Mouse (Mus musculus) mouse embryonic stem cell (cell line): ENCODE data around the gene Ifrd2.
"Not testable (repeated sequence)": the region's sequence is repeated elsewhere in the genome, so short reads cannot be mapped to it uniquely, and the experiment has no call there.

Source experiments
- in situ Hi-C, 2 experiments: fragments of 300-500 bp; cut with MboI; formaldehyde crosslinking; loops; 1 replicate in 1 of 2; 3 replicates in 1 of 2; pipeline ENCODE4 v1.14.3; 2019 to 2020; ENCODE audit warnings: low sequenced_read_pairs in 2 of 2, low pct_unique_long_range_greater_than_20kb in 1 of 2, mixed read lengths in 1 of 2; ENCODE audit not compliant: unreplicated experiment in 1 of 2

Gene Ifrd2

GRCm38 (mm10) chr9:107570016-107570415 lies 17.4 kb upstream of the Ifrd2 start:
- in situ Hi-C loops: no loop called here

DNA sequence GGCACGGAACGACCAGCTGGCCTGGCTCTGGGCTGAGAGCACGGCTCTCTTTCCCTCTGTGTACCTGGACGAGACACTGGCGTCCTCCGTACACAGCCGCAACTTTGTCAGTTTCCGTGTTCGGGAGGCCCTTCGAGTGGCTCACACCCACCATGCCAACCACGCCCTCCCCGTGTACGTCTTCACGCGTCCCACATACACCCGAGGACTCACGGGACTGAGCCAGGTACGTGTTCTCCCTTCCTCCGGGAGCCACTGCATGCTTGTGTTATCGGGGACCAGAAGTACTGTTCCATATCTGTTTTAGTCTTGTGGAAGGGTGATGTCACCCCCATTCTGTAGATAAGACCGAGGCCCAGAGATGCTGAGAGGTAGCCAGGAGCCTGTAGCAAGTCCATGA lies 16.6 kb upstream of the Ifrd2 start:
- in situ Hi-C loops: no loop called here

DNA sequence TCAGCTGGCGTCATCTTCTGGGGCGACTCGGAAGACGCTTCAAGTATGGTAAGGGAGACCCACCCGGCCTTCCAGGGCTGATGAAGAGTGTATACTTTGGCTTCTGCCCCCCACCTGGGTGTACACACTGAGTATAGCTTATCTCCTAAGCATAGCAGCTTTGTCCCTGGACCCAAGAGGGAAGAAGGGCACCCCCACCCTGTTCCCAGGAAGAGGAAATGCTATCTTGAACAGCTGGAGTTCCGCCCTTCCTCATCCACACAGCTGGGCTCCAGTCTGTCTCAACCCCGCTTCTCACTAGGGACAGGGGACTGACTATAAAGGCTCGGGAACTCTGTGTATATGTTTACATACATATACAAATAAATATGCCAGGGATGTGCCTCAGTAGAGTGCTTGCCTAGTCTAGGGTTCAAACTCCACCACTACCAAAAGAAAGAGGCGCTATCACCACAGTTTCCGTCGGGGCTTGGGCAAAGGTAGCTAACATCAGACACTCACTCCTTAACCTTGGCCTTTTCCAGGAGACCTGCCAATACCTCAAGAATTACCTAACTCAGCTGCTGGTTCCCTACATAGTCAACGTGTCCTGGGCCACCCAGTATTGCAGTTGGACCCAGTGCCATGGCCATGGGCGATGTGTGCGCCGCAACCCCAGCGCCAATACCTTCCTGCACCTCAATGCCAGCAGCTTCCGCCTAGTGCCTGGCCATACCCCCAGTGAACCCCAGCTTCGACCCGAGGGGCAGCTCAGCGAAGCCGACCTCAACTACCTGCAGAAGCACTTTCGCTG lies 15.7 kb upstream of the Ifrd2 start:
- in situ Hi-C loops: no loop called here

GRCm38 (mm10) chr9:107572327-107572662 lies 15.1 kb upstream of the Ifrd2 start:
- in situ Hi-C loops: no loop called here

DNA sequence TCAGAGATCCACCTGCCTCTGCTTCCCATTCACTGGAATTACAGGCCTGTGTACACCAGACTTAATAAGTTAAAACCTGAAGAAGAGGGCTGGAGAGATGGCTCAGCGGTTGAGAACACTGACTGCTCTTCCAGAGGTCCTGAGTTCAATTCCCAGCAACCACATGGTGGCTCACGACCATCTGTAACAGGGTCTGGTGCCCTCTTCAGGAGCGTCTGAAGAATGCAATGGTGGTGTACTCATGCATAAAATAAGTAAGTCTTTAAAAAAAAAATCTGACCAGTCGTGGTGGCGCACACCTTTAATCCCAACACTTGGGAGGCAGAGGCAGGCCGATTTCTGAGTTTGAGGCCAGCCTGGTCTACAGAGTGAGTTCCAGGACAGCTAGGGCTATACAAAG lies 13.7 kb upstream of the Ifrd2 start:
- in situ Hi-C loops: not testable (repeated sequence)

- in situ Hi-C loops: no loop called here
Measured at GRCm38 (mm10) chr9:107575579-107576356, 11.7 kb upstream of the Ifrd2 start.

DNA sequence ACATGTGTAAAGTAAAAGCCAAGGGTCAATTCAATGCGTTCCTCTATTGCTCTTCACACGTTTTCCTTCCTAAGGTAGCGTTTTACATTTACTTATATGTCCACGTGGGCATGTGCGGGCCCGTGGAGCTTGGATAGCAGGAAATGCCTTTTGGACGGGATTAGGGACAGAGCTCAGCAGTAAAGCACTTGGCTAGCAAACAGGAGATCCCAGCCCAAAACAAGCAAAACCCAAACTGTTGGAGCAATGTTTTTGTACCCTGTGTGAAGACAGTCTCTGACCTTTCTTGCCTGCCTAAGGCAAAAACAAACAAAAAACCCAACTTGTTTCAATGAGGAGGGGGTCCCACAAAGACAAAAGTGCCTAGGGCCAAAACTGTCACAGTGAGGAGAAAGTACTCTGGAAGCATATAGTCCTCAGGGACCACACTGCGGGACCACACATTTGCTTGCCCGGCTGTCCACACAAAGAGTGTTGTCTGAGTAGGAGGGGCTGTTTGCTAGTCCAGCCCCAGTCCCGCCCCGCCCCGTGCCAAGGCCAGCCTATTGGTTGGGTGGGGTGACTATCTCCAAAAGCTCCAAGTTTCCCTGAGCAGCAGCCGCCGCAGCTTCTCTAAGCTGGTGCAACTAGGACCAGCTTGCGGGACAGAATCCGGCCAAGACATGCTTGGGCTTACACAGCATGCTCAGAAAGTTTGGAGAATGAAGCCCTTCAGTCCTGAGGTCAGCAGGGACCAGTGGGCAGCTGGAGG lies 10.9 kb upstream of the Ifrd2 start, which contains the start of gene Hyal1:
Gene Hyal1 (plus strand): TSS at position 571 of the 751 bp plus-strand sequence.
- in situ Hi-C loops: no loop called here

GRCm38 (mm10) chr9:107577871-107578270 lies 9.6 kb upstream of the Ifrd2 start:
- in situ Hi-C loops: no loop called here

- in situ Hi-C loops: no loop called here
Measured at GRCm38 (mm10) chr9:107578587-107578986, 8.9 kb upstream of the Ifrd2 start, which contains the start of gene Naa80. Naa80 (plus strand) TSS chr9:107578887.

DNA sequence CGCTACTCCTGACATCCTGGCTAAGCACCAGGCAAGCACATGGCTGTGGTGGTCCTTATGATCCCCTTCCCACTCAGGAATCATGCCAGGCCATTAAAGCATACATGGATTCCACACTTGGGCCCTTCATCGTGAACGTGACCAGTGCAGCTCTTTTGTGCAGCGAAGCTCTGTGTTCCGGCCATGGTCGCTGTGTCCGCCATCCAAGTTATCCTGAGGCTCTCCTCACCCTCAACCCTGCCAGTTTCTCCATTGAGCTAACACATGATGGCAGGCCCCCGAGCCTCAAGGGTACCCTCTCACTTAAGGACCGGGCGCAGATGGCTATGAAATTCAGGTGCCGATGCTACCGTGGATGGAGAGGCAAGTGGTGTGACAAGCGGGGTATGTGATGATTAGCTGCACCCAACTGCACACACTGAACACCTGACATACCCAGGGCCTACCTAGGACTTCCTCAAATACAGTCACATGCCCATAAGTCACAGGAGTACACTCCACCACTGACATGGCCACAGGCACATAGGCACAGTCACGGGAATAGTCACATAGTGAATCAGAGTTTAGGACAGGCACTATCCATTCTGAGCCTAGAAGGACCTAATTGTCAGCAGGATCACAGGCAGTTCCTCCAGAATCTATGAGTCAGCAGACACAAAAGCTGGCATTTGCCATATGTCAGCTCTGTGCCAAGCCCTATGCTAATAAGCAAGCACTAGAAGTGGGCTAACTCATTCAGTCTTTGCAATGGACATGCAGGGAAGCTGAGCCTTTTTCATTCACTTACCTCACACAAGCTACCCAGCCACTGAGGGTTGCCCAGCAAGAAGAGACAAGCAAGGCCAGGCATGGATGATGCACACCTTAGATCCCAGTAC lies 8.2 kb upstream of the Ifrd2 start:
- in situ Hi-C loops: no loop called here

- in situ Hi-C loops: no loop called here
Measured at GRCm38 (mm10) chr9:107580501-107581317, 6.7 kb upstream of the Ifrd2 start, which contains the start of gene Hyal3. Hyal3 (plus strand) TSS chr9:107580818.

- in situ Hi-C loops: no loop called here
Measured at GRCm38 (mm10) chr9:107581584-107581983, 5.9 kb upstream of the Ifrd2 start.

GRCm38 (mm10) chr9:107582509-107583062 lies 4.9 kb upstream of the Ifrd2 start:
- in situ Hi-C loops: no loop called here

DNA sequence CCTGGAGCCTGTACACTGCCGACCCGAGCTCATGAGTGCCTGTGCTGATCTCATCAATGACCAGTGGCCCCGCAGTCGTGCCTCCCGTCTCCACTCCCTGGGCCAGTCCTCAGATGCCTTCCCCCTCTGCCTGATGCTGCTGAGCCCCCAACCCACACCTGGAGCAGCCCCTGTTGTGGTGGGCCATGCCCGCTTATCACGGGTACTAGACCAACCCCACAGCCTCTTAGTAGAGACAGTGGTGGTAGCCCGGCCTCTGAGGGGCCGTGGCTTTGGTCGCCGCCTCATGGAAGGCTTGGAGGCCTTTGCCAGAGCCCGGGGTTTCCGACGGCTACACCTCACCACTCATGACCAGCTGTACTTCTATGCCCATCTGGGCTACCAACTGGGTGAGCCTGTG lies 4.3 kb upstream of the Ifrd2 start:
- in situ Hi-C loops: no loop called here

- in situ Hi-C loops: no loop called here
Measured at GRCm38 (mm10) chr9:107586504-107586903, 938 bp upstream of the Ifrd2 start.

GRCm38 (mm10) chr9:107587833-107588639 lies 594 bp downstream of the Ifrd2 start:
- in situ Hi-C loops: no loop called here
